Mouse (Mus musculus) embryonic facial prominence, embryonic 10.5 days (tissue): Measurements from ENCODE around the gene Kdm3a. TPM values are rescaled to one million over a fixed set of nuclear protein-coding genes. Genes with fewer than 3 reads are reported as not detected.
A peak's percentile ranks its signal among the peaks of the same experiment; 100 is the strongest.

Experiments used
- DNase-seq: peaks from one replicate; pipeline ENCODE4 v3.0.0-alpha.2; 2017; ENCODE audit warnings: low spot score
- H3K27ac ChIP-seq: fragments of 300-500 bp; sonication (generic); replicated peaks from 2 replicates; pipeline ENCODE4 v1.5.1; 2016; ENCODE audit warnings: mild to moderate bottlenecking
- H3K27me3 ChIP-seq: fragments of 300-500 bp; sonication (generic); replicated peaks from 2 replicates; pipeline ENCODE4 v1.6.1; 2016; ENCODE audit warnings: low read depth, mild to moderate bottlenecking; ENCODE audit not compliant: poor library complexity, severe bottlenecking
- H3K36me3 ChIP-seq: fragments of 300-500 bp; sonication (generic); replicated peaks from 2 replicates; pipeline ENCODE4 v1.6.1; 2016; ENCODE audit warnings: mild to moderate bottlenecking, moderate library complexity
- H3K4me1 ChIP-seq: fragments of 300-500 bp; sonication (generic); 2 replicates; pipeline ENCODE4 v1.6.1; 2016
- H3K4me3 ChIP-seq: fragments of 300-500 bp; sonication (generic); 2 replicates; pipeline ENCODE4 v1.5.1; 2016; ENCODE audit warnings: mild to moderate bottlenecking, moderate library complexity
- H3K9me3 ChIP-seq: fragments of 300-500 bp; sonication (generic); 2 replicates; pipeline ENCODE4 v1.6.1; 2016; ENCODE audit warnings: mild to moderate bottlenecking
- WGBS: fragments of 180-500 bp; shearing (Covaris S2); methylation state at CpG from one replicate; pipeline ENCODE4 v1.1.7; 2016; 5-methylcytosine and 5-hydroxymethylcytosine counted together
- polyA plus RNA-seq: library from polyadenylated mRNA; unstranded; fragments of >200 nt; fragmentation: Nextera tagmentation; extraction: Ambion mirVana; gene quantifications from 2 replicates; pipeline ENCODE4 v1.2.1, GENCODE M21; 2016

Gene Kdm3a
- polyA plus RNA-seq, 1 experiment from 2014 or later, result 69.5 TPM

GRCm38 (mm10) chr6:71556826-71557225 lies 76.0 kb downstream of the Kdm3a start:
- Histone ChIP-seq H3K27me3 (no peaks in the 10 kb centered on the region), H3K36me3 (peaks cover 21% of the 10 kb centered on the region), H3K4me1 (no peaks in the 10 kb centered on the region), H3K27ac (no peak overlapping the region), H3K9me3 (no peaks in the 10 kb centered on the region), H3K4me3 (no peak overlapping the region)
- 93% methylated on average over 2 of the region's 2 CpGs for WGBS
- DNase-seq, result no peak

GRCm38 (mm10) chr6:71555507-71555951 lies 77.3 kb downstream of the Kdm3a start:
- no peaks in the 10 kb centered on the region for H3K9me3 ChIP-seq
- no peaks in the 10 kb centered on the region for H3K27me3 ChIP-seq
- 98% methylated on average over 2 of the region's 2 CpGs for WGBS
- no peak overlapping the region for H3K4me3 ChIP-seq
- H3K4me1 ChIP-seq, result no peaks in the 10 kb centered on the region
- peaks cover 8% of the 10 kb centered on the region for H3K36me3 ChIP-seq
- DNase-seq, result no peak
- no peak overlapping the region for H3K27ac ChIP-seq

DNA sequence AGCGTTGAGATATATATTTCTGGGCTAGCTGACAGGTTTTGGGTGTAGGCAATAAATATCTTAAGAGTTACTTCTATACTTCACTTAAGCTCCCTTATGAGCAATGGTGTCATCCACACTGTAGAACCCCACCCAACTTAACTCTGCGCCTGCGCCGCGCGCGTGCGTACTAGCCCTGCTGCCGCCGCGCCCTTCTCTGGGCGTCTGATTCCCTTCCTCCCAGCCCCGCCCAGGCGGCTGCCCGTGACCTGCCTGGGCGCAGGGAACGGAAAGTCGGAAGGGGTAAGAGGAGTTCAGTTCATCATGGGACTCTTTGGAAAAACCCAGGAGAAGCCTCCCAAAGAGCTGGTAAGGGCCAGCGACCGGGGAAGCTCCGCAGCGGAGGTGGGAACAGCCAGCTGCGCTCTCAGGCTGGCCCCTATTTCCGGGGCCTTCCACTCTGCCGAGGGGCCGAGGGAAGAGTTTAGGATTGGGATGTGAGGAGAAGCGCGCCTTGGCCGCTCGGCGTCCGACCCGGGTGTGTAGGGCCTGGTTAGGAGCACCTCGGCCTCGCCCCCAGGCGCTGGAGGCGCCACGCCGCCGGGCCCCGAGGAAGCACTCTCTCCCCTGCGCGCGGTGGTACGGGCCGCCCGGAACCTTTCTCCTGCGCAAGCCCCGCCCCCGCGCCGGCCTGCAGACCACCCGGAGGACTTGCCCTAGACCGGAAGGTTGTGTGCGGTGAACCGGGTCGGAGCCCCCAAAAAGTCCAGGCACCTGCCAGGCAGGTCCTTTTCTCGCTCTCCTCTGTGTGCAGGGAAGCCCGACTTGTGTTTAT lies 88.9 kb downstream of the Kdm3a start, which contains the start of gene Chmp3:
Gene Chmp3 (plus strand): TSS at position 112 of the 814 bp plus-strand sequence.
- Histone ChIP-seq H3K9me3 (no peaks in the 10 kb centered on the region), H3K4me3 (peak within 1 kb of the TSS; percentile 88), H3K27me3 (no peaks in the 10 kb centered on the region), H3K27ac (peak within 1 kb of the TSS; percentile 100), H3K4me1 (peaks cover 10% of the 10 kb centered on the region), H3K36me3 (peaks cover 6% of the 10 kb centered on the region; the same call in 1 of the 2 replicates)
- under 1% methylated on average over 59 of the region's 59 CpGs for WGBS
- peak; percentile 94 for DNase-seq

Other genes with a start within 250 kb of the Kdm3a start
- gene Rmnd5a, start 192.4 kb downstream of the Kdm3a start, polyA plus RNA-seq, result 12.3 and 13.6 TPM in 2 replicates
- gene Rnf103, start 139.1 kb downstream of the Kdm3a start, polyA plus RNA-seq, result 10.9 TPM in 2 replicates
- 47.9 and 48.2 TPM in 2 replicates for gene Chmp3, start 89.2 kb downstream of the Kdm3a start, polyA plus RNA-seq
- 17.4 and 18.3 TPM in 2 replicates for gene Reep1, start 74.6 kb upstream of the Kdm3a start, polyA plus RNA-seq
- gene Mrpl35, start 194.0 kb upstream of the Kdm3a start, polyA plus RNA-seq, result 70.8 and 71.8 TPM in 2 replicates
- 215 and 220 TPM in 2 replicates for gene Immt, start 198.3 kb upstream of the Kdm3a start, polyA plus RNA-seq